Mouse (Mus musculus): ENCODE results near the gene Qpctl.

DNA sequence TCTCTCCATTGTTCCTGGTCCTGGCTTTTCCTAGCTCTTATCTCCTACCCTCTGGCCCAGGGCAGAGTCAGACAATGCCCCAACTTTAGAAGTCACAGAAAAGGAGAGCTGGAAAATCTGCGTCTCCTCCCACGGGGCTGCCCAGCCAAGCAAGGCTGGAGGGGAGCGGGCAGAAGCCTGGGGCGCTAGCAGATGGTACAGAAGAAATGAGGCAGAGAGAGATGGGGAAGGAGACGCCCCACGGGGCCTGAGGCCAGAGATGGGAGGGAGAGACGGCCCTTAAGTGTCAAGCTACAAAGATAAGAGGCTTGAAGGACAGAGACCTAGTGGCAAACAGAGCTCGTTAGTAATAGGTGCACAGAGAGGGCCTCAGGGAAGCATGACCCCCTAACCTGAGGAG, 22.7 kb upstream of the Qpctl start:
- TF ChIP-seq POLR2A (IDR thresholded peaks at IDR 0.05; ENCODE audit: low read depth, low read length) (no peak), CTCF (conservative IDR thresholded peaks at IDR 0.05; ENCODE audit: insufficient read depth, insufficient read length, low read depth, low read length) (no peak)

All from kidney, adult 2 months (tissue).